Mouse (Mus musculus) heart, adult 8-10 months (tissue): ENCODE results near the gene Pitpnm1. TPM values are rescaled to one million over a fixed set of nuclear protein-coding genes. Genes with fewer than 3 reads are reported as not detected.
"Not testable (repeated sequence)": the region's sequence is repeated elsewhere in the genome, so short reads cannot be mapped to it uniquely, and the experiment has no call there.

ENCODE experiments used
- DNase-seq: peaks from one replicate; pipeline ENCODE4 v3.0.0; 2022; ENCODE audit warnings: low spot score
- total RNA-seq, 4 experiments: library from RNA; stranded (reverse); gene quantifications; 2 replicates each; pipeline ENCODE4 v1.2.4; 2022

Pitpnm1 gene
- 10 to 100 TPM; 17.0 to 22.1 (median 18.3) TPM for total RNA-seq

GRCm38 (mm10) chr19:4099837-4100717 lies at the start of gene Pitpnm1:
Gene Pitpnm1, plus strand, starts transcription at chr19:4099998.
- DNase-seq = peak; percentile 77

- DNase-seq = no peak
These were observed 48.8 kb upstream of the Pitpnm1 start for GRCm38 (mm10) chr19:4051016-4051415.

- peak; percentile 53 for DNase-seq
These were observed 47.9 kb upstream of the Pitpnm1 start for GRCm38 (mm10) chr19:4051741-4052515.

- DNase-seq = no peak
These were observed 47.2 kb upstream of the Pitpnm1 start for GRCm38 (mm10) chr19:4052516-4053030.

- no peak for DNase-seq
These were observed 45.2 kb upstream of the Pitpnm1 start for GRCm38 (mm10) chr19:4054613-4055012.

GRCm38 (mm10) chr19:4055216-4055946 lies 44.4 kb upstream of the Pitpnm1 start:
- no peak for DNase-seq

GRCm38 (mm10) chr19:4055947-4056693 lies 43.7 kb upstream of the Pitpnm1 start:
- no peak for DNase-seq

- DNase-seq = no peak
These were observed 43.1 kb upstream of the Pitpnm1 start for GRCm38 (mm10) chr19:4056727-4057126.

GRCm38 (mm10) chr19:4057389-4057788 lies 42.4 kb upstream of the Pitpnm1 start:
- no peak for DNase-seq

- no peak for DNase-seq
These were observed 41.8 kb upstream of the Pitpnm1 start for GRCm38 (mm10) chr19:4057962-4058361.

GRCm38 (mm10) chr19:4058581-4058980 lies 41.2 kb upstream of the Pitpnm1 start:
- DNase-seq = no peak

GRCm38 (mm10) chr19:4059069-4059740 lies 40.6 kb upstream of the Pitpnm1 start, which contains the start of gene Gstp3:
Gene Gstp3, minus strand, starts transcription at chr19:4059569.
- DNase-seq = no peak

- DNase-seq = not testable (repeated sequence)
These were observed 39.5 kb upstream of the Pitpnm1 start for GRCm38 (mm10) chr19:4060044-4060898.

GRCm38 (mm10) chr19:4060899-4061465 lies 38.8 kb upstream of the Pitpnm1 start:
- DNase-seq = no peak

- DNase-seq = not testable (repeated sequence)
These were observed 36.4 kb upstream of the Pitpnm1 start for GRCm38 (mm10) chr19:4063357-4063756.

- not testable (repeated sequence) for DNase-seq
These were observed 35.3 kb upstream of the Pitpnm1 start for GRCm38 (mm10) chr19:4064501-4064900.

GRCm38 (mm10) chr19:4066280-4066679 lies 33.5 kb upstream of the Pitpnm1 start:
- no peak for DNase-seq

GRCm38 (mm10) chr19:4066877-4067276 lies 32.9 kb upstream of the Pitpnm1 start:
- no peak for DNase-seq

- DNase-seq = not testable (repeated sequence)
These were observed 31.6 kb upstream of the Pitpnm1 start for GRCm38 (mm10) chr19:4068242-4068641.
